Mouse (Mus musculus): ENCODE measurements around the gene Cntln.

GRCm38 (mm10) chr4:85006789-85007188 lies 122.7 kb downstream of the Cntln start:
- TF ChIP-seq CTCF (IDR thresholded peaks at IDR 0.05; ENCODE audit: control insufficient read depth, insufficient read depth, insufficient read length) = no peak
- no peak for TF ChIP-seq MYOG (IDR thresholded peaks at IDR 0.05; ENCODE audit: control insufficient read depth, extremely low read depth, insufficient read length)
- no peak for TF ChIP-seq USF1 (IDR thresholded peaks at IDR 0.05; ENCODE audit: low read depth)
- no peak for TF ChIP-seq CEBPB (IDR thresholded peaks at IDR 0.05; ENCODE audit: low read depth)
- TF ChIP-seq MAX (IDR thresholded peaks at IDR 0.05) = no peak
- no peak for TF ChIP-seq MYOD1 (IDR thresholded peaks at IDR 0.05; ENCODE audit: control insufficient read depth, insufficient read length, low read depth)

Measured in C2C12 (cell line).